Mouse (Mus musculus) CH12.LX (cell line): ENCODE data around the gene Rnaseh1. TPM values are rescaled to one million over a fixed set of nuclear protein-coding genes. Genes with fewer than 3 reads are reported as not detected.

Experiments used
- DNase-seq: peaks from one replicate; pipeline ENCODE4 v3.0.0-alpha.2; 2013; ENCODE audit errors: extremely low read depth
- H3K27ac ChIP-seq: 2 replicates; pipeline ENCODE4 v1.5.1; 2012; ENCODE audit warnings: low read depth, mild to moderate bottlenecking, control low read depth, moderate library complexity; ENCODE audit not compliant: insufficient read depth
- H3K27me3 ChIP-seq: replicated peaks from 2 replicates; pipeline ENCODE3; 2012; ENCODE audit warnings: inconsistent platforms
- H3K36me3 ChIP-seq, 2 experiments: replicated peaks in 1 of 2; 2 replicates each; pipeline versions ENCODE3 to v1.6.1; 2012; ENCODE audit warnings: inconsistent platforms in 1 of 2, low read length in 1 of 2, mild to moderate bottlenecking in 1 of 2, mixed read lengths in 1 of 2, moderate library complexity in 1 of 2; ENCODE audit not compliant: control insufficient read depth in 1 of 2, insufficient read depth in 1 of 2
- H3K4me1 ChIP-seq, 2 experiments: 2 replicates each; pipeline ENCODE4 v1.6.1; 2012; ENCODE audit warnings: inconsistent platforms in 1 of 2, moderate library complexity in 1 of 2; ENCODE audit not compliant: insufficient read depth in 2 of 2, control insufficient read depth in 1 of 2
- H3K4me2 ChIP-seq: 2 replicates; pipeline ENCODE4 v1.6.1; 2012; ENCODE audit warnings: low read depth, mild to moderate bottlenecking, control low read depth; ENCODE audit not compliant: poor library complexity, insufficient read depth, severe bottlenecking
- H3K4me3 ChIP-seq, 3 experiments: fragments of 150-350 bp in 1 of 3; sonication (generic) in 1 of 3; replicated peaks in 1 of 3; 2 replicates each; pipeline versions ENCODE3 to v1.5.1; 2011 to 2012; ENCODE audit warnings: low read depth in 2 of 3, low read length in 2 of 3, mild to moderate bottlenecking in 2 of 3, moderate library complexity in 2 of 3, control low read depth in 1 of 3, improper control_type of control experiment in 1 of 3, inconsistent platforms in 1 of 3, mixed read lengths in 1 of 3; ENCODE audit not compliant: poor library complexity in 1 of 3
- H3K79me2 ChIP-seq: replicated peaks from 2 replicates; pipeline ENCODE4 v1.6.1; 2012; ENCODE audit warnings: mild to moderate bottlenecking, moderate library complexity; ENCODE audit not compliant: control insufficient read depth, poor library complexity, insufficient read depth, severe bottlenecking; ENCODE audit errors: extremely low read depth
- H3K9ac ChIP-seq: 2 replicates; pipeline ENCODE4 v1.6.1; 2012; ENCODE audit warnings: low read depth, mild to moderate bottlenecking, control low read depth, moderate library complexity; ENCODE audit not compliant: insufficient read depth
- H3K9me3 ChIP-seq: replicated peaks from 2 replicates; pipeline ENCODE3; 2012; ENCODE audit warnings: low read length, inconsistent platforms, mixed read lengths
- BHLHE40 ChIP-seq: IDR thresholded peaks from 2 replicates; pipeline ENCODE4 v1.6.1; 2011; ENCODE audit warnings: mild to moderate bottlenecking, low read depth, low read length, improper control_type of control experiment
- CHD1 ChIP-seq: IDR thresholded peaks from 2 replicates; pipeline ENCODE4 v1.6.1; 2012; ENCODE audit warnings: low read depth, low read length, improper control_type of control experiment, inconsistent platforms
- CTCF ChIP-seq, 2 experiments: IDR thresholded peaks in 1 of 2; conservative IDR thresholded peaks in 1 of 2; 2 replicates each; pipeline ENCODE4 v1.5.1; 2011 to 2012; ENCODE audit warnings: low read depth in 2 of 2, low read length in 2 of 2, improper control_type of control experiment in 1 of 2, inconsistent platforms in 1 of 2, mild to moderate bottlenecking in 1 of 2, moderate library complexity in 1 of 2
- E2F4 ChIP-seq: IDR thresholded peaks from 2 replicates; pipeline ENCODE4 v1.6.1; 2011; ENCODE audit warnings: low read depth, low read length, improper control_type of control experiment; ENCODE audit not compliant: insufficient replicate concordance
- ELF1 ChIP-seq: IDR thresholded peaks from 2 replicates; pipeline ENCODE4 v1.6.1; 2014; ENCODE audit warnings: low read depth, mild to moderate bottlenecking, inconsistent platforms, low read length, improper control_type of control experiment
- GABPA ChIP-seq: IDR thresholded peaks from 2 replicates; pipeline ENCODE4 v1.6.1; 2012; ENCODE audit warnings: low read depth, low read length, improper control_type of control experiment, inconsistent platforms; ENCODE audit not compliant: insufficient replicate concordance
- JUN ChIP-seq: IDR thresholded peaks from 2 replicates; pipeline ENCODE4 v1.6.1; 2011; ENCODE audit warnings: low read depth, mild to moderate bottlenecking, low read length, improper control_type of control experiment, moderate library complexity; ENCODE audit not compliant: insufficient read depth
- MAFK ChIP-seq: IDR thresholded peaks from 2 replicates; pipeline ENCODE4 v1.6.1; 2011; ENCODE audit warnings: low read length, improper control_type of control experiment; ENCODE audit not compliant: insufficient replicate concordance
- MAX ChIP-seq: IDR thresholded peaks from 2 replicates; pipeline ENCODE4 v1.6.1; 2011; ENCODE audit warnings: low read length, improper control_type of control experiment
- NELFE ChIP-seq: IDR thresholded peaks from 2 replicates; pipeline ENCODE4 v1.6.1; 2011; ENCODE audit warnings: low read depth, low read length, improper control_type of control experiment
- NRF1 ChIP-seq: IDR thresholded peaks from 2 replicates; pipeline ENCODE4 v1.6.1; 2014; ENCODE audit warnings: low read depth, mild to moderate bottlenecking, inconsistent platforms, low read length, improper control_type of control experiment, moderate library complexity
- PAX5 ChIP-seq: IDR thresholded peaks from 2 replicates; pipeline ENCODE4 v1.6.1; 2012; ENCODE audit warnings: low read length, inconsistent platforms, mixed read lengths
- POLR2A ChIP-seq: IDR thresholded peaks from 2 replicates; pipeline ENCODE4 v1.6.1; 2011; ENCODE audit warnings: low read depth, mild to moderate bottlenecking, improper control_type of control experiment, low read length
- POLR2AphosphoS2 ChIP-seq: IDR thresholded peaks from 2 replicates; pipeline ENCODE4 v1.6.1; 2011; ENCODE audit warnings: low read depth, low read length, improper control_type of control experiment
- RCOR1 ChIP-seq: conservative IDR thresholded peaks from 2 replicates; pipeline ENCODE4 v1.6.1; 2012; ENCODE audit warnings: low read depth, mild to moderate bottlenecking, inconsistent platforms, low read length, improper control_type of control experiment
- SIN3A ChIP-seq: IDR thresholded peaks from 2 replicates; pipeline ENCODE4 v1.6.1; 2012; ENCODE audit warnings: low read length, improper control_type of control experiment, inconsistent platforms
- USF1 ChIP-seq: IDR thresholded peaks from 2 replicates; pipeline ENCODE4 v1.6.1; 2014; ENCODE audit warnings: low read depth, mild to moderate bottlenecking, inconsistent platforms, low read length, improper control_type of control experiment
- ZKSCAN1 ChIP-seq: IDR thresholded peaks from 2 replicates; pipeline ENCODE4 v1.6.1; 2012; ENCODE audit warnings: low read depth, inconsistent platforms, low read length, improper control_type of control experiment, borderline replicate concordance
- ZMIZ1 ChIP-seq: IDR thresholded peaks from 2 replicates; pipeline ENCODE4 v1.6.1; 2012; ENCODE audit warnings: low read depth, mild to moderate bottlenecking, inconsistent platforms, low read length, improper control_type of control experiment
- ZNF384 ChIP-seq: IDR thresholded peaks from 2 replicates; pipeline ENCODE4 v1.6.1; 2012; ENCODE audit warnings: low read depth, low read length, improper control_type of control experiment, inconsistent platforms
- dilution Hi-C: fragments of 300-500 bp; cut with MboI; formaldehyde crosslinking; loops from 2 replicates; pipeline ENCODE4 v1.14.3; 2020; ENCODE audit warnings: low sequenced_read_pairs; ENCODE audit not compliant: extremely low pct_unique_long_range_greater_than_20kb, extremely low pct_ligation_motif_present
- in situ Hi-C: fragments of 300-500 bp; cut with MboI; formaldehyde crosslinking; loops from 3 replicates; pipeline ENCODE4 v1.14.3; 2019; ENCODE audit warnings: low sequenced_read_pairs, low pct_ligation_motif_present, low pct_unique_long_range_greater_than_20kb, mixed read lengths
- polyA plus RNA-seq: library from polyadenylated mRNA; unstranded; fragments of >175 nt; gene quantifications from 2 replicates; pipeline ENCODE4 v1.2.1, GENCODE M21; 2012; ENCODE audit warnings: low read depth; ENCODE audit not compliant: insufficient read length
- total RNA-seq, 2 experiments: library from RNA; depleted of rRNA; stranded (reverse); fragments of 300-350 nt in 1 of 2; fragments of >200 nt in 1 of 2; gene quantifications; 2 replicates each; pipeline ENCODE4 v1.2.3; 2012 to 2014

The Rnaseh1 gene
- total and polyA plus RNA-seq, 3 experiments = 31.1 to 33.8 (median 33.4) TPM

DNA sequence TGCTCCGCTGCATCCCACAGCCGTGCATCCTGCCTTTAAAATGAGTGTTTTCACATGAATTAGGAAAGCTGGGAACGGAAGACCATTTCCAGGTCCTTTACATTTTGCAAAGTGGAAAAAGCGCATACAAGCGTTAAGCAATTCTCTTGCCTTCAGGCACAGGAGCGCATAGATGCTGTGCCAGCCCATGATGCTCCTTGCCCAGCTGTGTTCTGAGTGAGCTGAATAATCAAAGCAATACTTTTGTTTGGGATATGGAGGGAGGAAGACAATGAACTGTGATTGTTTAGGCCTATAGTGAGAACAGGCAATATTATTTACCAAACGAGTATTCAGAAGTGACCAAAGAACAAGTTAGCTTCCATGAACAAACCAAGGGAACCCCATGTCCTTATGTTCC lies 41.3 kb downstream of the Rnaseh1 start:
- peaks cover 69 to 97% of the 10 kb centered on the region in 2 experiments for H3K36me3 ChIP-seq
- no peak overlapping the region for H3K4me3 ChIP-seq
- no peaks in the 10 kb centered on the region for H3K9me3 ChIP-seq
- no peak overlapping the region for H3K27ac ChIP-seq
- no peak overlapping the region for H3K4me2 ChIP-seq
- dilution Hi-C loops (no loop called here), in situ Hi-C loops (no loop called here)
- TF ChIP-seq ZKSCAN1 = no peak
- no peak for TF ChIP-seq BHLHE40
- no peak for TF ChIP-seq RCOR1
- TF ChIP-seq USF1 = no peak
- TF ChIP-seq POLR2AphosphoS2 = no peak
- no peak for TF ChIP-seq E2F4
- no peak for TF ChIP-seq JUN
- TF ChIP-seq GABPA = no peak
- TF ChIP-seq NELFE = no peak
- no peaks in the 10 kb centered on the region for H3K27me3 ChIP-seq
- DNase-seq = no peak
- no peak overlapping the region for H3K9ac ChIP-seq
- no peaks in the 10 kb centered on the region for H3K79me2 ChIP-seq
- no peaks in the 10 kb centered on the region for H3K4me1 ChIP-seq

DNA sequence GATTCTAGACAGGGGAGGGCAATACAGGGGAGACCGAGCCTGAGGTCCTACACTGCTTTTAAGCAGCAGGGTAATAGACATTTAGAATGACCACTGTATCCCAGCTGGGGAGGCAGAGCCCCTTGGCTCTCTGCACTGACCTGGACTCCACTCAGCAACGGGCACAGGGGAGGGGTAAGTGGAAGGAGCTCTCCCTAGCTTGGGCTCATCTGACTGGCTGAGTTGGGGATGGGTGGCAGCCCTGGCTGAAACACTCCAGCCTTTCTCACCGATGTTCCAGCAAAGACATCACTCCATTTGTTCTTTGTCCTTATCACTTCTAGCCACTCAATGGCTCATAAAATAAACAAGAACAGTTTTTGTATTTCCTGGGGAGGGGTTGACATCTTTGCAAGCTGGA lies 44.3 kb downstream of the Rnaseh1 start:
- Histone ChIP-seq H3K4me2 (no peak overlapping the region), H3K9me3 (no peaks in the 10 kb centered on the region), H3K27ac (no peak overlapping the region), H3K36me3 (peaks cover 74 to 97% of the 10 kb centered on the region in 2 experiments), H3K4me3 (no peak overlapping the region), H3K9ac (no peak overlapping the region), H3K79me2 (no peaks in the 10 kb centered on the region), H3K4me1 (no peaks in the 10 kb centered on the region), H3K27me3 (no peaks in the 10 kb centered on the region)
- in situ Hi-C loops = no loop called here
- TF ChIP-seq CHD1 (no peak), NRF1 (no peak), MAX (no peak), CTCF (conservative IDR thresholded peaks at IDR 0.05 in 1 of 2, IDR thresholded peaks at IDR 0.05 in 1 of 2; ENCODE audit: low read depth in 2 of 2, low read length in 2 of 2) (no peak), ZNF384 (no peak), POLR2A (no peak), ELF1 (no peak), ZMIZ1 (no peak), SIN3A (no peak), MAFK (no peak), PAX5 (no peak)
- dilution Hi-C loops = no loop called here
- DNase-seq = no peak
